Mouse (Mus musculus) cerebellum, adult 2 months (tissue): ENCODE measurements around the gene Gmpr2.

Source experiments
- CTCF ChIP-seq: fragments of 200-500 bp; IDR thresholded peaks from 2 replicates; pipeline ENCODE4 v1.5.1; 2011; ENCODE audit warnings: low read depth, mild to moderate bottlenecking, control low read depth, low read length, moderate library complexity, borderline replicate concordance; ENCODE audit not compliant: insufficient read depth
- POLR2A ChIP-seq: fragments of 200-500 bp; IDR thresholded peaks from 2 replicates; pipeline ENCODE4 v1.6.1; 2011; ENCODE audit warnings: low read length, control low read depth, borderline replicate concordance; ENCODE audit not compliant: insufficient read depth

DNA sequence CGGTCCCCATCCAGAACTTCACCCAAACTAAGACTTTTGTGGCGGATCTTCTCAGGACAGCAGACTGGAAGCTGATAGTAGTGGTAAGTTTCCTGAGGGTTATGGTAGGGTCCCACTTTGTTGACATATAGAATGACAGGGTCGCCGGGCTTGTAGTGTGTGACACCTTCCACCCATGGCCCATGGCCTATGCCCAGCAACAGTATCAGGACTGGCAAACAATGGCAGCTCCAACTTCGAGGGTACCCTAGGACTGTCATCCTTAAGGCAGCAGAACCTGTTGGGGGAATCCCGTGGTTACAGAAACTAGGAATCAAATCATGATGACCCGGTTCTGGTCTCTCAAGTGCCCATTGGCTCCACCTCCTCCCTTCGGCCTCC lies 29.1 kb upstream of the Gmpr2 start:
- TF ChIP-seq CTCF (no peak), POLR2A (no peak)
